Mouse (Mus musculus) thymus, postnatal 0 days (tissue): Measurements from ENCODE around the gene Pde6d. TPM values are rescaled to one million over a fixed set of nuclear protein-coding genes. Genes with fewer than 3 reads are reported as not detected.
"Not testable (repeated sequence)": the region's sequence is repeated elsewhere in the genome, so short reads cannot be mapped to it uniquely, and the experiment has no call there.

Source experiments
- DNase-seq: peaks from one replicate; pipeline ENCODE4 v3.0.0-alpha.2; 2015; ENCODE audit warnings: low spot score
- polyA plus RNA-seq: library from polyadenylated mRNA; unstranded; fragments of >200 nt; fragmentation: Nextera tagmentation; extraction: Ambion mirVana; gene quantifications from 2 replicates; pipeline ENCODE4 v1.2.1, GENCODE M21; 2015

Pde6d gene
- polyA plus RNA-seq, 1 experiment from 2014 or later, result 55.4 TPM

GRCm38 (mm10) chr1:86526789-86527598, 55.4 kb downstream of the Pde6d start:
- DNase-seq, result peak; percentile 63

- DNase-seq, result peak; percentile 100
Observed at GRCm38 (mm10) chr1:86526116-86526788, 56.2 kb downstream of the Pde6d start, which contains the start of gene Ptma. Gene Ptma (plus strand): TSS chr1:86526726.

- DNase-seq, result no peak
Observed at GRCm38 (mm10) chr1:86525499-86526115, 56.8 kb downstream of the Pde6d start.

- DNase-seq, result peak; percentile 100
Observed at GRCm38 (mm10) chr1:86524619-86525498, 57.6 kb downstream of the Pde6d start.

DNA sequence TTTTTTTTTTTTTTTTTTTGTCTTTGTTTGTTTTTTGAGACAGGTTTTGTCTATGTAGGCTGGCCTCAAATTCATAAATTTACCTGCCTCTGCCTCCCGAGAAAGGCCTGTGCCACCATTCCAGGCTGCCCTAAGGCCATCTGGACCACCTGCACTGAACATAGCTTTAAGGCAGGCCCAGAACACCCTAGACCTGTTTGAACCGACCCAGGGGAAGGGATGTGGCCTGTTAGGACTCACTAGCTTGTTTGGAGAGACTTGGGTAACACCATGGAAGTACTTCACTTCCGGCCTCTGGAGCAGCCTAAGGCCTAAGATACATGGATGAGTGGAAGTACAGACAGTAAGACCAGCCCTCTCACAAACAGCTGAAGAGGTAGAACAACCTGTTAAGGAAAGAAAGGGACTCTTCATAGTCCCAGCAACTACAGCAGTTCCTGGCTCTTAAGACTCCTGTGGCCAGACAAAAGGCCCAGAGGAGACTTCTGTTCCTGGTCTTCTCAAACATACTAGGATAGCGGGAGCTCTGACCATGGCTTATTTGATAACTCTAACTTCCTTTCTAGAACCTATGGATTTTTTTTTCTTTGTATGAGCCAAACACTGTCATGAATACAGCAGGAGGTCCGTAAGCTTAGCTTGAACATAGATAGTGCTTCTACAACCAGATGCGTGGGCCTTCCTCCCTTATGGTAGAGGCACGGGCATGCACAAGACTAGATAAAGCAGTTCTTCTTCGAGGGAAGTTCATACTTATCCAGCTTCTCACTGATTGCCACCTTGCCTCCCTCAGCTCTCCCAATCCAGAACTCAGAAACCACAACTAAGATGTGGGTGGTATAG, 58.4 kb downstream of the Pde6d start:
- peak; percentile 38 for DNase-seq

- DNase-seq, result no peak
Observed at GRCm38 (mm10) chr1:86522286-86522871, 60.0 kb downstream of the Pde6d start.

- no peak for DNase-seq
Observed at GRCm38 (mm10) chr1:86520361-86520760, 62.1 kb downstream of the Pde6d start.

- no peak for DNase-seq
Observed at GRCm38 (mm10) chr1:86517076-86517475, 65.4 kb downstream of the Pde6d start.

DNA sequence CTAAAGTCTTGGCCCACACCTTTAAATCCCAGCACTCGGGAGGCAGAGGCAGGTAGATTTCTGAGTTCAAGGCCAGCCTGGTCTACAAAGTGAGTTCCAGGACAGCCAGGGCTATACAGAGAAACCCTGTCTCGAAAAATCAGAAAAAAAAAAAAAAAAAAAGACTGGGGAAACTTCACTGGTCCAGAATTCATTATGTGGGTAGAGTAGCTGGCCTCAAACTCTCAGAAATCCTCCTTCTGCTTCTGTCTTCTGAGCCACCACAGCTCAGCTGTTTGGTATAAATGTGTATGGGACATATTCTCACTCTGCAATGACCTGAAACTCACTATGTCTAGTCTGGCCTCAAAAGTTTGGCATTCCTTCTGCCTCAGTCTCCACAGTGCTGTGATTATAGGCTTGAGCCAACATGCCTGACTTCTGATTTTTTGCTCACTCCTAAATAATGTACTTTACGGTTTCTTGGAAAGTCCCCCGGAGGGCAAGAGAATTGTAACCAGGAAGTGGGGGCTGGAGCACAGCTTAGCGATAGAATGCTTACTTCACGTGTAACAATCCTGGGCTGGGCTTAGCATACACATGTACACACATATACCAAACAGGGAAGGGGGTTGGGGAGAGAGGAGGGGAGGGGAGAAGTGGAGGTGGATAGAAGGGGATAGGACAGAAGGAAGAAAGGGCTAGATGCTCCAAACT, 66.6 kb downstream of the Pde6d start:
- no peak for DNase-seq

- DNase-seq, result not testable (repeated sequence)
Observed at GRCm38 (mm10) chr1:86513031-86513430, 69.4 kb downstream of the Pde6d start.

- DNase-seq, result no peak
Observed at GRCm38 (mm10) chr1:86512154-86512720, 70.2 kb downstream of the Pde6d start.

GRCm38 (mm10) chr1:86510676-86511441, 71.6 kb downstream of the Pde6d start:
- DNase-seq, result no peak

DNA sequence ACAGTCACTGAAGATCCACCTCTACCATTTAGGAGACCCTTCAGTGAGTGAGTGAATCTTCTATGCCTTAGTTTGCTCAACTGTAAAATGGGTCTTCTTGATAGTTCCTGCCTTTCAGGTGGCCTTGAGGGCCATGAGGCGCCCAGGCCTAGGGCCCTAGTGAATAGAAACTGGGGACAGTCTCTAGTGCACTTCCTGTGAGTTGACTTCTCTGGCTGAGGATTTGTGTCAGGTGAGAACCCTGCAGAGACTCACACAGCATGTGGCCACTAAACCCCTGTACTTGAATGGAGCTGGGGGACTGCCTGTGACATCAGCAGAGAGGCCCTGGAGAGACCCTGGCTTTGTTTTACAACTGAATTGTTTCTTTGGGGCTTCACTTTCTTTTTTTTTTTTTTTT, 72.2 kb downstream of the Pde6d start:
- no peak for DNase-seq

GRCm38 (mm10) chr1:86509410-86509809, 73.0 kb downstream of the Pde6d start:
- DNase-seq, result peak; percentile 96

GRCm38 (mm10) chr1:86507866-86508265, 74.6 kb downstream of the Pde6d start:
- DNase-seq, result no peak

DNA sequence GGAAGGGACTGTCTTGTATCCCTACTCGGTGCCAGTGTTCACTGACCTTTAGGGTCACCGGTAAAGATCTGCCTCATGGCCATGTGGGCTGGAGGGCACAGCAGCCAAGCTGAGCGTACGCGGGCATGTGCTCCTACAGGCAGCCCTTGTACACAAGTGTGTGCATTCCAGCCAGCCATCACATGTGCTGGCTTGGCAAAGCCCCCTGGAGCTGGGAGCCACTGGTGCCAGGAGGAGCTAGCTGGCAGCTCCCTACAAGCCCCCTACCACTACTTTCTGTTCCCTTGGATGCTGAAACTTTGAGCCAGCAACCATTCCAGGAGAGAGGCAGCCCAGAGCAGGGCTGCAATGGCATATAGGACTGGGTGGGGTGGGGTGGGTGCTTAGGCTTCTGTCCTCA, 76.0 kb downstream of the Pde6d start:
- DNase-seq, result no peak

DNA sequence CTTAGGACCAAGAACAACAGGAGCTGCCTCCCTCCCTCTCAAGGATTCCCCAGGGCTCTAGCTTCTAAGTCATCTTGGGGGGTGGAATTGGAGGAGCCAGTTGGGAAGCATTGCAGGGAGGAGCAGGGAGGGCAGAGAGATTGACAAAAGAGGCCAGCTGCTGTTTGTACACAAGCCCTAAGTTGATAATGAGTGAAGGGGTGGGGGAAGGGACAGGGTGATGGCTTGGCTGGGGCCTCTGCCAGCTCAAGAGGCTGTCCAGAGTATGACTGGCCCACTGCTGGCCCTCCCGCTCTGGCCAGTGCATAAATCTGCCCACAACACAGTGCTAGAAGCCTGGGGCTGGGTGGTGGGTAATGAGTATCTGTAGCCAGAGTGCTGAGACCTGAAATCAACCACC, 77.0 kb downstream of the Pde6d start:
- no peak for DNase-seq
